Mouse (Mus musculus) inflammation-experienced regulatory T-cells (primary cell): ENCODE results near the gene Hhex. TPM values are rescaled to one million over a fixed set of nuclear protein-coding genes. Genes with fewer than 3 reads are reported as not detected.

Experiments used
- polyA plus RNA-seq, 2 experiments: library from polyadenylated mRNA; unstranded; fragments of 100-300 nt; shearing (Covaris generic); gene quantifications; one replicate each; pipeline ENCODE4 v1.2.1; 2017

The Hhex gene
- 1 to 10 TPM in 1 of 2 experiments, under 1 TPM in 1; 0.92 to 4.3 TPM for polyA plus RNA-seq

GRCm38 (mm10) chr19:37434263-37434951 is at the start of gene Hhex:
Hhex (plus strand) TSS chr19:37434810.

Other genes with a start within 250 kb of the Hhex start
- 10 to 100 TPM; 94.9 to 98.6 TPM for gene March5, start 227.3 kb upstream of the Hhex start, polyA plus RNA-seq
- under 1 TPM; 0.50 to 0.72 TPM for gene Cpeb3, start 226.2 kb upstream of the Hhex start, polyA plus RNA-seq
- gene Ide, start 97.0 kb upstream of the Hhex start, polyA plus RNA-seq, result 10 to 100 TPM; 95.6 to 99.1 TPM
- 1 to 10 TPM; 1.0 to 1.6 TPM for gene Kif11, start 58.4 kb upstream of the Hhex start, polyA plus RNA-seq
- 10 to 100 TPM; 36.9 to 39.6 TPM for gene Exoc6, start 115.6 kb downstream of the Hhex start, polyA plus RNA-seq